Mouse (Mus musculus) forebrain, postnatal 0 days (tissue): ENCODE measurements around the gene Iqgap3. TPM values are rescaled to one million over a fixed set of nuclear protein-coding genes. Genes with fewer than 3 reads are reported as not detected.
A peak's percentile ranks its signal among the peaks of the same experiment; 100 is the strongest.

Experiments used
- ATAC-seq: fragments of 200-750 bp; cut with Nextera tagmentation; 2 replicates; pipeline ENCODE4 v1.8.0; 2017; ENCODE audit warnings: mild to moderate bottlenecking, moderate library complexity
- DNase-seq: peaks from one replicate; pipeline ENCODE4 v3.0.0-alpha.2; 2015
- H3K27ac ChIP-seq: fragments of 300-500 bp; sonication (generic); 2 replicates; pipeline ENCODE4 v1.5.1; 2014; ENCODE audit warnings: low read depth, mild to moderate bottlenecking, antibody characterized with exemption, low read length, moderate library complexity, mixed read lengths
- H3K27me3 ChIP-seq: fragments of 300-500 bp; sonication (generic); 2 replicates; pipeline ENCODE4 v1.6.1; 2014; ENCODE audit warnings: mild to moderate bottlenecking, low read length, mixed read lengths; ENCODE audit not compliant: insufficient read depth
- H3K36me3 ChIP-seq: fragments of 300-500 bp; sonication (generic); 2 replicates; pipeline ENCODE4 v1.6.1; 2014; ENCODE audit warnings: mild to moderate bottlenecking, moderate library complexity; ENCODE audit not compliant: insufficient read depth
- H3K4me1 ChIP-seq: fragments of 300-500 bp; sonication (generic); 2 replicates; pipeline ENCODE4 v1.6.1; 2014; ENCODE audit warnings: antibody characterized with exemption; ENCODE audit not compliant: insufficient read depth
- H3K4me2 ChIP-seq: fragments of 300-500 bp; sonication (generic); 2 replicates; pipeline ENCODE4 v1.6.1; 2014; ENCODE audit warnings: low read depth, mild to moderate bottlenecking, moderate library complexity
- H3K4me3 ChIP-seq: fragments of 300-500 bp; sonication (generic); 2 replicates; pipeline ENCODE4 v1.5.1; 2014; ENCODE audit warnings: low read depth, low read length, mixed read lengths
- H3K9ac ChIP-seq: fragments of 300-500 bp; sonication (generic); 2 replicates; pipeline ENCODE4 v1.6.1; 2014; ENCODE audit warnings: mild to moderate bottlenecking
- H3K9me3 ChIP-seq: fragments of 300-500 bp; sonication (generic); 2 replicates; pipeline ENCODE4 v1.6.1; 2016; ENCODE audit warnings: low read length
- CTCF ChIP-seq: sonication (generic); IDR thresholded peaks from 2 replicates; pipeline ENCODE4 v1.5.1; 2016; ENCODE audit warnings: antibody characterized with exemption, control low read depth, low read depth
- WGBS: fragments of 180-500 bp; shearing (Covaris S2); extraction: QIAGEN DNeasy Blood & Tissue Kit; methylation state at CpG from one replicate; pipeline ENCODE4 v1.1.7; 2014; 5-methylcytosine and 5-hydroxymethylcytosine counted together
- polyA plus RNA-seq: library from polyadenylated mRNA; unstranded; fragments of >200 nt; fragmentation: Nextera tagmentation; extraction: Ambion mirVana; gene quantifications from 2 replicates; pipeline ENCODE4 v1.2.1, GENCODE M21; 2015
- total RNA-seq: library from RNA; depleted of rRNA; stranded (reverse); fragments of >200 nt; gene quantifications from 2 replicates; pipeline ENCODE4 v1.2.3, GENCODE M21; 2014

Iqgap3 gene
- total and polyA plus RNA-seq, 2 experiments from 2014 or later: 2.0 to 6.8 TPM

GRCm38 (mm10) chr3:88057902-88058696 lies 23.7 kb upstream of the Iqgap3 start, which contains the start of gene Naxe:
TSS of gene Naxe (minus strand) at chr3:88058495.
- H3K4me2 ChIP-seq: peak within 1 kb of the TSS; percentile 96
- no peaks in the 10 kb centered on the region for H3K9me3 ChIP-seq
- no peaks in the 10 kb centered on the region for H3K27me3 ChIP-seq
- 4% methylated on average over 58 of the region's 60 CpGs for WGBS
- H3K4me1 ChIP-seq: 0 out of 2 replicates have a peak, but pooled peaks cover 6% of the 10 kb centered on the region
- ATAC-seq (peak; percentile 95), DNase-seq (peak; percentile 92)
- TF ChIP-seq CTCF: no peak
- peaks cover 21% of the 10 kb centered on the region for H3K36me3 ChIP-seq
- H3K4me3 ChIP-seq: peak within 1 kb of the TSS; percentile 88
- H3K27ac ChIP-seq: peak within 1 kb of the TSS; percentile 54; the same call in 1 of the 2 replicates
- peak within 1 kb of the TSS; percentile 85 for H3K9ac ChIP-seq

- Histone ChIP-seq H3K9ac (no peak overlapping the region), H3K27me3 (no peaks in the 10 kb centered on the region), H3K36me3 (no peaks in the 10 kb centered on the region), H3K27ac (no peak overlapping the region), H3K9me3 (no peaks in the 10 kb centered on the region), H3K4me2 (no peak overlapping the region), H3K4me1 (no peaks in the 10 kb centered on the region), H3K4me3 (no peak overlapping the region)
- 16% methylated on average over 2 of the region's 2 CpGs for WGBS
- TF ChIP-seq CTCF: no peak
- DNase-seq (no peak), ATAC-seq (no peak)
Measured at GRCm38 (mm10) chr3:88068386-88068785, 13.4 kb upstream of the Iqgap3 start.

GRCm38 (mm10) chr3:88071783-88072182 lies 10.0 kb upstream of the Iqgap3 start:
- DNase-seq (peak; percentile 92), ATAC-seq (peak; percentile 92)
- H3K36me3 ChIP-seq: no peaks in the 10 kb centered on the region
- no peak overlapping the region for H3K27ac ChIP-seq
- WGBS: under 1% methylated on average over 5 of the region's 5 CpGs
- H3K9ac ChIP-seq: no peak overlapping the region
- no peak overlapping the region for H3K4me3 ChIP-seq
- no peak overlapping the region for H3K4me2 ChIP-seq
- no peaks in the 10 kb centered on the region for H3K27me3 ChIP-seq
- H3K4me1 ChIP-seq: no peaks in the 10 kb centered on the region
- peak; percentile 96 for TF ChIP-seq CTCF
- H3K9me3 ChIP-seq: no peaks in the 10 kb centered on the region

GRCm38 (mm10) chr3:88073631-88074030 lies 8.1 kb upstream of the Iqgap3 start:
- Histone ChIP-seq H3K9ac (no peak overlapping the region), H3K27me3 (no peaks in the 10 kb centered on the region), H3K4me2 (no peak overlapping the region), H3K27ac (no peak overlapping the region), H3K4me1 (no peaks in the 10 kb centered on the region), H3K36me3 (no peaks in the 10 kb centered on the region), H3K4me3 (no peak overlapping the region), H3K9me3 (no peaks in the 10 kb centered on the region)
- WGBS: 73% methylated on average over 2 of the region's 2 CpGs
- TF ChIP-seq CTCF: no peak
- DNase-seq: no peak
- ATAC-seq: no peak

- Histone ChIP-seq H3K36me3 (no peaks in the 10 kb centered on the region), H3K27me3 (no peaks in the 10 kb centered on the region), H3K4me3 (no peak overlapping the region), H3K9me3 (no peaks in the 10 kb centered on the region), H3K9ac (no peak overlapping the region), H3K4me2 (no peak overlapping the region), H3K27ac (no peak overlapping the region), H3K4me1 (no peaks in the 10 kb centered on the region)
- ATAC-seq: no peak
- WGBS: 61% methylated on average over 2 of the region's 2 CpGs
- DNase-seq: no peak
- TF ChIP-seq CTCF: no peak
Measured at GRCm38 (mm10) chr3:88074351-88074750, 7.4 kb upstream of the Iqgap3 start.

GRCm38 (mm10) chr3:88074766-88075165 lies 7.0 kb upstream of the Iqgap3 start:
- Histone ChIP-seq H3K4me1 (no peaks in the 10 kb centered on the region), H3K9me3 (no peaks in the 10 kb centered on the region), H3K36me3 (no peaks in the 10 kb centered on the region), H3K27me3 (no peaks in the 10 kb centered on the region), H3K27ac (no peak overlapping the region), H3K4me3 (no peak overlapping the region), H3K9ac (no peak overlapping the region), H3K4me2 (no peak overlapping the region)
- DNase-seq (no peak), ATAC-seq (no peak)
- no peak for TF ChIP-seq CTCF
- 82% methylated on average over 8 of the region's 8 CpGs for WGBS

- Histone ChIP-seq H3K4me3 (no peak overlapping the region), H3K27ac (no peak overlapping the region), H3K27me3 (no peaks in the 10 kb centered on the region), H3K9ac (no peak overlapping the region), H3K4me1 (no peaks in the 10 kb centered on the region), H3K9me3 (no peaks in the 10 kb centered on the region), H3K4me2 (no peak overlapping the region), H3K36me3 (no peaks in the 10 kb centered on the region)
- ATAC-seq (no peak), DNase-seq (no peak)
- 38% methylated on average over 8 of the region's 8 CpGs for WGBS
- no peak for TF ChIP-seq CTCF
Measured at GRCm38 (mm10) chr3:88077441-88077840, 4.3 kb upstream of the Iqgap3 start.
